Mouse (Mus musculus): ENCODE data around the gene Baz2b. TPM values are rescaled to one million over a fixed set of nuclear protein-coding genes. Genes with fewer than 3 reads are reported as not detected.

The Baz2b gene
- polyA plus RNA-seq, 1 experiment from 2014 or later: 60.4 TPM

DNA sequence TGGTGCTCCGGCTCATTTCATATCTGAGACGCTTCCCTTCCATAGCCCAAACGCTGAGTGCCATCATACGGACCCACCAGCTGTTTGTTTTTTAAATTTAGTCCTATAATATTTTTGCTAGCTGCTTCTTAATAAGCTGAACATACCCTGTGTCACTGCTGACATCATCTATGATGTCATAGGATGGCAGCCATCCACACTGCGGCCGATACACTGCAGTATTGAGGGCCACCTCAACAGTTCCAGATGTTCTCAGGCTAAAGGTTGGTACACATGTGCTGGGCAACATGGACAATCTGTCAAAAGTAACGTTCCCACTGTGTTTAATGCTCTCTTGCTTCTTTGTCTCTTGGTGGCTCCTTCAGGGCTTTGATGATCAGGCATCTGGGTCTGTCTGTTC is 185.9 kb downstream of the Baz2b start:
- no peaks in the 10 kb centered on the region for H3K36me3 ChIP-seq (replicated peaks)
- no peaks in the 10 kb centered on the region for H3K27me3 ChIP-seq (ENCODE audit: poor library complexity, severe bottlenecking)
- no peak for DNase-seq (ENCODE audit: extremely low spot score, low spot score)
- H3K27ac ChIP-seq: no peak overlapping the region
- no peaks in the 10 kb centered on the region for H3K9me3 ChIP-seq
- 96% methylated on average over 7 of the region's 7 CpGs for WGBS
- no peak overlapping the region for H3K4me3 ChIP-seq
- H3K4me1 ChIP-seq: peaks cover 28% of the 10 kb centered on the region

DNA sequence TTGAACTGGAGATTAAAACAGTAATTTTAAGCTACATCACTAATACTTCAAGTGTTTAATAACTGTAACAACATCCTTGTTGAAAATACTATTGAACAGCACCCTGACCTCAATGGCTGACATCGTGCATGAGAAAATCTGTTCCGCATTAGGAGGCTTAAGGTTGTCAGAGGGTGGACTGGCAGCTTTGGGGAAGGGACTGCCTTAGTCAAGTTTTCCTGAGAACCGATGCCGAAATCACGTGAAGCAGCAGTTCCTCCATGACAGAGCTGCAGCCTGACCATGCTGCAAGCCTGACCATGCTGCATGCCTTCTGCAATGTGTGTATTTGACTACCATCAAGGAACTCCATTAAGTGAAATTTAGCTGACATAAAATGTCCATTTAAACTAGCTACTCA is 188.1 kb downstream of the Baz2b start:
- WGBS: 75% methylated on average over 5 of the region's 5 CpGs
- Histone ChIP-seq H3K4me3 (no peak overlapping the region), H3K4me1 (peaks cover 19% of the 10 kb centered on the region), H3K27ac (no peak overlapping the region), H3K9me3 (no peaks in the 10 kb centered on the region), H3K36me3 (replicated peaks) (no peaks in the 10 kb centered on the region), H3K27me3 (ENCODE audit: poor library complexity, severe bottlenecking) (no peaks in the 10 kb centered on the region)
- no peak for DNase-seq (ENCODE audit: extremely low spot score, low spot score)

DNA sequence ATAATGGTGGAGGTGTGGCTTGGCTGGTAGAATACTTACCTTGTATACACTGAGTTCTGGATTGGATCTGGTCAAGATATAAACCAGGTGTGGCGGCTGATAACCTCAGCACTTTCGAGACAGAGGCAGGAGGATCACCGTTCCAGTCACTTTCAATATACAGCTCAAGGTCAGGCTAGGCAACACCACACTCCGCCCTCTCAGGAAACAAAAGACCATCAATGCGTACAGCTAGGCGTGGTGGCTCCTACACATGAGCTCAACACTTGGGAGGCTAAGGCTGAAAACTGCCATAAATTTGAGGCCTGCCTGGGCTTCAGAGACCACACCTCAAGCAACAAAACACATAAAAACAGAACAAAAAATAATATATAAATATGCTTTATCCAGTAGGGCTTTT is 188.5 kb downstream of the Baz2b start:
- Histone ChIP-seq H3K27me3 (ENCODE audit: poor library complexity, severe bottlenecking) (no peaks in the 10 kb centered on the region), H3K36me3 (replicated peaks) (no peaks in the 10 kb centered on the region), H3K4me1 (peaks cover 14% of the 10 kb centered on the region), H3K27ac (no peak overlapping the region), H3K4me3 (no peak overlapping the region), H3K9me3 (no peaks in the 10 kb centered on the region)
- 84% methylated on average over 6 of the region's 6 CpGs for WGBS
- DNase-seq (ENCODE audit: extremely low spot score, low spot score): no peak

DNA sequence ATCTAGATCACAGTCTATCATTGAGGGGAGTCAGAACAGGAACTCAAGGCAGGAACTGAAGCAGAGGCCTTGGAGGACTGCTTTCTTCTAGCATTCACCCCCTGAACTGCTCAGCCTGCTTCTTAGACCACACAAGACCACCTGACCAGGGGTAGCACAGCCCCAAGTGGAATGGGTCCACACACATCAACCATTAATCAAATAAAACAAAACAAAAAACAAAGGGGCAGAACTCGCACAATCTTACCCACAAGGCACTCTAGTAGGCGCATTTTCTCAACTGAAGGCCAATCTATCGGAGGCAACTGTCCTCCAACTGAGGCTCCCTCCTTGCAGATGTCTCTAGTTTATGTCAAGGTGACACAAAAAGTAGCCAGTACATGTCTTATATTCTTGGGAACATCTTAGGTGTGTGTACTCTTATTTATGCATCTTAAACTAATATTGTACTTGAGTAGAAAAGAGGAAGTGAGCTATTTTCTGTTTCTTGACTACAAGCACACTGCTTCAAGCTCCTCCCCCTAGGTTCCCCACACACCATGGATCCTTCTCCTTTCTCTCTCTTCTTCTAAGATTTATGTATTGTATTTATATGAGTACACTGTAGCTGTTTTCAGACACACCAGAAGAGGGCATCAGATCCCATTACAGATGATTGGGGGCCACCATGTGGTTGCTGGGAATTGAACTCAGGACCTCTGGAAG is 189.9 kb downstream of the Baz2b start:
- no peaks in the 10 kb centered on the region for H3K9me3 ChIP-seq
- H3K27me3 ChIP-seq (ENCODE audit: poor library complexity, severe bottlenecking): no peaks in the 10 kb centered on the region
- WGBS: 95% methylated on average over 3 of the region's 3 CpGs
- H3K36me3 ChIP-seq (replicated peaks): no peaks in the 10 kb centered on the region
- H3K4me1 ChIP-seq: peaks cover 11% of the 10 kb centered on the region; the same call in 1 of the 2 replicates
- H3K27ac ChIP-seq: no peak overlapping the region
- DNase-seq (ENCODE audit: extremely low spot score, low spot score): no peak
- no peak overlapping the region for H3K4me3 ChIP-seq

DNA sequence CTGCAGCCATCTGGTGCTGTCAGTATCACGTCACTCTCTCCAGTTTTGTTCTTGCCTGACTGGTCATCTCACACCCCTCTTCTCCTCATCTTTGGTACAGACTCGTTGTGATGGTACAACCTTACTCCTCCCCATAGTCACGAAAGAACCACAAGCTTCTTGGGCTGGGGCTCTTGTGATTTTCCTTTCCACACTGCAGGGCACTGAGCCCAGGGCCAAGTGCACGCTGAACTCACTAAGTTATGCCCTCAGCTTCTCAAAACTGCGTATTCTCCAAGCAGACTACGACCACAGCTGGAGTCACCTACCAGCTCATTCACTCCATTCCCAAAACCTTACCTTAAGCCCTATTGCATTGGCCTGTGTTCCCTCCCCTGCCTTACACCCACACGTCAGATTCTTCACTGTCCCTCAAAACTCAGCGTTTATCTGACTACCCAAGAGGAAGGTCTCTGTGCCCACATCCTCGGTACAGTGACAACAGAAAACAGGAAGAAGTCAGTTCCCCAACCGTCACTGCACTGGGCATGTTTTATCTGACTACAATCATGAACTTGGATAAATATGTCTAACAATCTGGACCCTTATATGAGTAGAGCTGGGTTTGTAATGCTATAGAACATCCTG is 190.7 kb downstream of the Baz2b start:
- no peak for DNase-seq (ENCODE audit: extremely low spot score, low spot score)

DNA sequence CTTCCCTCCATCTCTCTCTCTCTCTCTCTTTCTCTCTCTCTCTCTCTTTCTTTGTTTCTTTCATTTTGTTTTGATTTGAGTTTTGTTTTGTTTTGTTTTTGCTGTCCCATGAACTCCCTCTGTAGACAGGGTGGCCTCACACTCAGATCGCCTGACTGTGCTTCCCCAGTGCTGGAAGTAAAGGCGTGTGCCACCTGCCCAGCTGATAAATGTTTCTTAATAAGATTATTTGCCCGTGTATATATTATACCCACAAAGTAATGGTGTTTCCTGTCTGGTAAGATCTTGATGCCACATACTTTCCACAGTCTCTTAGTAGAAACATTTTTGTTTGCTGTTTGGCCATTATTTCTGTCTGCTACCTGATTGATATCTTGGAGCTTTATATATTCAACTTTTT is 198.1 kb downstream of the Baz2b start:
- Histone ChIP-seq H3K9me3 (no peaks in the 10 kb centered on the region), H3K4me1 (0 out of 2 replicates have a peak, but pooled peaks cover 5% of the 10 kb centered on the region), H3K36me3 (replicated peaks) (0 out of 2 replicates have a peak, but pooled peaks cover 4% of the 10 kb centered on the region), H3K27ac (no peak overlapping the region), H3K4me3 (no peak overlapping the region), H3K27me3 (ENCODE audit: poor library complexity, severe bottlenecking) (no peaks in the 10 kb centered on the region)
- 92% methylated on average over 3 of the region's 3 CpGs for WGBS
- DNase-seq (ENCODE audit: extremely low spot score, low spot score): no peak

More for the DNA sequence above, 190.7 kb downstream of the Baz2b start:
- H3K36me3 ChIP-seq (replicated peaks): no peaks in the 10 kb centered on the region
- H3K9me3 ChIP-seq: no peaks in the 10 kb centered on the region
- WGBS: 89% methylated on average over 10 of the region's 10 CpGs
- no peaks in the 10 kb centered on the region for H3K27me3 ChIP-seq (ENCODE audit: poor library complexity, severe bottlenecking)
- no peak overlapping the region for H3K4me3 ChIP-seq
- peaks cover 11% of the 10 kb centered on the region; the same call in 1 of the 2 replicates for H3K4me1 ChIP-seq
- H3K27ac ChIP-seq: no peak overlapping the region

DNA sequence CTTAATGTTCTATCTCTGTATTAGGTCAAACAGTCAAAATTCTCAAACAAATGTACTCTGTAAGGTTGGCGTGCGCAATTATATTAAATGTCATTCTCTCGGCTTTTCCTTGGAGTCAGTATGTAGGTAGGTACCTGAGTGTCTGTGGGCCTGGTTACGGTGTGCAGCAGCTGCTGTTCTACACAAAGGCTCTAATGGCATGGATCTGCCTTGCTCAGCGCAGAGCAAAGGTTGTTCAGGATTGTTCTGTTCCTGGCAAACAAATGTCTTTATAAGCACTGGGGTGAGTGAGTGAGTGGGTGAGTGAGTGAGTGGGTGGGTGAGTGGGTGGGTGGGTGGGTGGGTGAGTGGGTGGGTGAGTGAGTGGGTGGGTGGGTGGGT is 206.0 kb downstream of the Baz2b start:
- WGBS: 94% methylated on average over 5 of the region's 5 CpGs
- Histone ChIP-seq H3K27me3 (ENCODE audit: poor library complexity, severe bottlenecking) (no peaks in the 10 kb centered on the region), H3K27ac (no peak overlapping the region), H3K4me3 (no peak overlapping the region), H3K9me3 (no peaks in the 10 kb centered on the region), H3K4me1 (no peaks in the 10 kb centered on the region), H3K36me3 (replicated peaks) (peaks cover 65% of the 10 kb centered on the region)
- DNase-seq (ENCODE audit: extremely low spot score, low spot score): no peak

DNA sequence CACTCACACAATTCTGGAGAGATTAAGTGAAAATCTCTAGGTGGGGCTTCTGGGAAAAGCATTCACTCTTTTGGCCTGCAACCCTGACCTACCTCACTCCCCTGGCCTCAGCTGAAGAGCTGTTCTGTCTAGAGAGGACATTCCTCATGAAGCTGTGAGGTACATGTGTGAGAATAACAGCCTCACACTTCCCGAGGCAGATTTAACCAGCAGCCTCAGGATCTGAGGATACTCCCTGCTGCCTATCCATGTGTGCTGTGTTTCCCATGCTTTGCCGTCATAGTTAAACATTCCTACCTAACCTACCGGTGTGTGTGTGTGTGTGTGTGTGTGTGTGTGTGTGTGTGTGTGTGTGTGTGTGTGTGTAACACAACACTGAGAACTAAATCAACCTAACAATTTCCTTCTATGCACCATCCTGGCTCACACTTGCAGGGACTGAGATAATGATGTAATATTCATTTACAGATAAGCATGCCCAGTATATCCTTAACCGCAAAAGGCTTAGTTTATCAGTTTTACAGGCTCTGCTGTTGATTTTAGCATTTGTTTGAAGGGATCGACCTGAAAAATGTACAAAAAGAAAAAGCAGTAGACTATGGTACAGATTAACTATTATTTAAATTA is 206.5 kb downstream of the Baz2b start:
- H3K36me3 ChIP-seq (replicated peaks): peaks cover 68% of the 10 kb centered on the region
- 90% methylated on average over 5 of the region's 5 CpGs for WGBS
- H3K9me3 ChIP-seq: no peaks in the 10 kb centered on the region
- no peaks in the 10 kb centered on the region for H3K27me3 ChIP-seq (ENCODE audit: poor library complexity, severe bottlenecking)
- no peaks in the 10 kb centered on the region for H3K4me1 ChIP-seq
- no peak overlapping the region for H3K4me3 ChIP-seq
- no peak for DNase-seq (ENCODE audit: extremely low spot score, low spot score)
- no peak overlapping the region for H3K27ac ChIP-seq

DNA sequence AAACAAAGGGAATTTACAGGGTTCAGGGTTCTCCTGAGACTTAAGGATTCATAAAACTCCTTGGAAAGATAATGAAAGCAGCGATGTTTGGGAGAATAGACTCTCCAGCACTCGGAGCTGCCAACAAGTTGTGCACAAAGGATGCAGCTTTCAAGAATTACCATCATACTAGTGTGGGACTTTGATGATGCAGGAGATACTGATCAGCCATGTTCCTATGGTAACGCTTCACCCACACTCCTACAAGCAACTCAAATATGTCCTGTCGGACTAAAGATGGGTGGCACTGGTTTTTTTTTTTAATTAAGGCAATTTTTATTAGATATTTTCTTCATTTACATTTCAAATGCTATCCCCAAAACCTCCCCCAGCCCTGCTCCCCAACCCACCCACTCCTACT is 209.4 kb downstream of the Baz2b start:
- no peaks in the 10 kb centered on the region for H3K4me1 ChIP-seq
- no peaks in the 10 kb centered on the region for H3K27me3 ChIP-seq (ENCODE audit: poor library complexity, severe bottlenecking)
- no peak overlapping the region for H3K4me3 ChIP-seq
- no peak overlapping the region for H3K27ac ChIP-seq
- DNase-seq (ENCODE audit: extremely low spot score, low spot score): no peak
- H3K9me3 ChIP-seq: no peaks in the 10 kb centered on the region
- peaks cover 58% of the 10 kb centered on the region for H3K36me3 ChIP-seq (replicated peaks)
- 97% methylated on average over 4 of the region's 4 CpGs for WGBS

DNA sequence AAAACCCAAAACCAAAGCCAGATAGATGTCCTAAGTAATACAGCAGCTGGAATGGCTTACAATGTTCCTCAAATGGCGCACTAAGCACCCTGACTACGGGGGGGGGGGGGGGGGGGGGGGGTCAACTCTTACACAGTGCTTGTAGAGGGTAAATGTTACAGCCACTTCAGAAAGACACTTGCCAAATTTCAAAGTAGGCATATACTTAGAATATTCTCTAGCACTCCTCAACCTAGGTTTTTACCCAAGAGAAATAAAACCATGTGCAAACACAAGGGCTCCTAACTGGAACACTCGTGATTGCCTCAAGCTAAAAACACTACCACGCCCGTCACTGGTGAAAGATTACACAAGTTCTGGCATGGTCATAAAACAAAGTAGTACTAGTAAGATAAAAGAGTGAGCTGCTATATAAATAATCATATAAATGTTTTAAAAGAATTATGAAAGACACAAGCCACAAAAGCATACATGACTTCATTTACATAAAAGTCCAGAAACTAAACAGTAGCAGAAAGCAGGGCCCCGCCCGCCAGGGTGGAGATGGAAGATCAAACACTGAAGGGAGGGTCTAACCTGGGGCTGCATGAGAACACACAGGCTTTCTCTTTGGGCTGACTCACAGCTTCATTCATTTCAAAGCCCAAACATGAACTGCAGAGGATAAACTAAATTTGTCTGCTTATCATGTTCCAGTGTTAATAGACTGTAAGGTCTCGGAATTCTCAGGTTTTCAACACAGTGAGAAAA is 212.0 kb downstream of the Baz2b start:
- peaks cover 4% of the 10 kb centered on the region; the same call in 1 of the 2 replicates for H3K4me1 ChIP-seq
- H3K9me3 ChIP-seq: no peaks in the 10 kb centered on the region
- 90% methylated on average over 8 of the region's 8 CpGs for WGBS
- H3K36me3 ChIP-seq (replicated peaks): peaks cover 37% of the 10 kb centered on the region
- no peak overlapping the region for H3K27ac ChIP-seq
- H3K4me3 ChIP-seq: no peak overlapping the region
- no peak for DNase-seq (ENCODE audit: extremely low spot score, low spot score)
- H3K27me3 ChIP-seq (ENCODE audit: poor library complexity, severe bottlenecking): no peaks in the 10 kb centered on the region

DNA sequence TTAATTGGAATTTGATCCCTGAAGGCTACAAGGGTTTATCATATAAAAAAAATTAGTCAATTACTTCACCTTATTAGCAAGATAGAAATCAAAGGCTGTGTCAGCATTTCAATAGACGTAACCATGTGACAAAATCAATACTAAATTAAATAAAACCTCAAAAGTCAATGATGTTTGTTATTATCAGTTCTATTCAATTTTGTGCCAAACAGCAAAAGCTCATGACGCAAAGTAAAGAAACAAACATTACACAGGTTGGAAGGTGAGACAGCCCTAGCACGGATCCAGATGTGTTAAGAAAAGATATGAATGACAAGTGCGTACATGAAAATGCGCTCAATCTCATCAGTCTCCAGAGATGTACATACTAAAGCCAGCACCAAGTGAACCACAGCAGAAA is 212.7 kb downstream of the Baz2b start:
- 94% methylated on average over 5 of the region's 5 CpGs for WGBS
- Histone ChIP-seq H3K4me1 (peaks cover 9% of the 10 kb centered on the region), H3K27ac (no peak overlapping the region), H3K4me3 (no peak overlapping the region), H3K27me3 (ENCODE audit: poor library complexity, severe bottlenecking) (no peaks in the 10 kb centered on the region), H3K36me3 (replicated peaks) (peaks cover 37% of the 10 kb centered on the region), H3K9me3 (no peaks in the 10 kb centered on the region)
- no peak for DNase-seq (ENCODE audit: extremely low spot score, low spot score)

DNA sequence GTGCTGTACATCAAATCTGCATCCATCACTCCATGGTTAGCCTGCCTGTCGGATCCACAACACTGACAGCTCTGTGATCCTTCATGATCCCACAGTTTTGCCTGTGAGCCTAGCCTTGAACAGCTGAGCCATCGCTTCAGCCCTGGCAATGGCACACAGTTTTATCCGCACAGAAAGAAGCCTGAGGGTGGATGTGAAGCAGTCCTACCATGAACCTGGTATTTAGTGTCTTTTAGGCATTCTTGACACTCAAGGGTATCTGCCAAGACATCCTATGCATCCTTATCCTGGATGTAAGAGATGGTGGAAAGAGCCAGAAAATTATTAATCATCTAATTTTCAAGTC is 216.5 kb downstream of the Baz2b start:
- Histone ChIP-seq H3K27me3 (ENCODE audit: poor library complexity, severe bottlenecking) (no peaks in the 10 kb centered on the region), H3K27ac (no peak overlapping the region), H3K4me1 (peaks cover 20% of the 10 kb centered on the region), H3K4me3 (no peak overlapping the region), H3K9me3 (no peaks in the 10 kb centered on the region), H3K36me3 (replicated peaks) (peaks cover 13% of the 10 kb centered on the region)
- 83% methylated on average over 3 of the region's 3 CpGs for WGBS
- no peak for DNase-seq (ENCODE audit: extremely low spot score, low spot score)
